ENCODE assay signal across 21 mouse cellular contexts in genomic region chr10:117438614-117439193, GRCm38 (mm10). TPM values are rescaled to one million over a fixed set of nuclear protein-coding genes. Genes with fewer than 3 reads are reported as not detected.
DNase-seq lines count a peak whose midpoint lies in the region; TF ChIP-seq lines count a peak whose summit lies in the region.
"Had no signal": no experiment of that assay in that cellular context is flagged by ENCODE, and none has a peak within 500 bp of the region (broad histone marks: within the 10 kb centered on the region; RNA-seq: fewer than 3 reads in every experiment).

No protein-coding gene starts in this region.

- peak; percentile 14 for DNase-seq in heart, adult 11 months
- DNase-seq in heart, adult 8-10 months (ENCODE audit: low spot score) = no peak
- DNase-seq in testis, postnatal 14 days (ENCODE audit: low spot score) = no peak
- DNase-seq in 3T3-L1 (ENCODE audit: low read depth, low spot score) = peak; percentile 93
- peak; percentile 94 for DNase-seq in adipocyte (ENCODE audit: low spot score)
- no peak for DNase-seq in retina, postnatal 1 day
- DNase-seq in ovary, postnatal 14 days (ENCODE audit: low spot score) = no peak
- DNase-seq: adrenal gland, adult 2 months; adrenal gland, adult 8-10 months; adrenal gland, postnatal 10 days; adrenal gland, postnatal 14 days; adrenal gland, postnatal 25 days; adrenal gland, postnatal 36 days; B cell, adult 2 months; cerebellum, adult 11 months; cerebellum, adult 11-12 months; cerebellum, adult 18-20 months; cerebellum, adult 2 months had no signal

- no peaks in the 10 kb centered on the region for H3K27me3 ChIP-seq in testis, adult 2 months (ENCODE audit: control insufficient read depth, insufficient read depth, low read length)
- H3K27me3 ChIP-seq: CH12.LX had no signal

- H3K27ac ChIP-seq in testis, adult 2 months (ENCODE audit: control insufficient read depth, insufficient read depth, low read depth, low read length) = no peak overlapping the region

- H3K4me3 ChIP-seq in testis, adult 2 months (ENCODE audit: control insufficient read depth, low read depth, low read length) = peak overlapping the region; percentile 28; the same call in 1 of the 2 replicates

- TF ChIP-seq CTCF in testis, adult 2 months (IDR thresholded peaks at IDR 0.05; ENCODE audit: control insufficient read depth, insufficient read depth, insufficient replicate concordance, low read depth, low read length) = no peak

- peaks cover 12% of the 10 kb centered on the region for H3K4me1 ChIP-seq in testis, adult 2 months (ENCODE audit: control insufficient read depth, insufficient read depth, low read length)

- TF ChIP-seq POLR2A in testis, adult 2 months (IDR thresholded peaks at IDR 0.05; ENCODE audit: control insufficient read depth, low read depth, low read length) = no peak

- H3K36me3 ChIP-seq in testis, adult 2 months (ENCODE audit: control insufficient read depth, insufficient read depth, low read length) = no peaks in the 10 kb centered on the region
- H3K36me3 ChIP-seq: G1E had no signal

RNA-seq across cellular contexts. Expression of gene Cpsf6, which starts 58.9 kb away (rescaled TPM):
- 10 to 100 TPM; 27.3 to 31.2 (median 30.1) TPM for total RNA-seq in heart, adult 8-10 months (2022)
- 23.6 and 26.7 TPM in 2 replicates for polyA plus RNA-seq in testis, adult 2 months (2012; rRNA removed)

Comparison
In these comparisons a context has a peak if more than half of its experiments do, and no peak if none do; other contexts are left out.
1. DNase-seq: peak in heart, adult 11 months (single experiment), 3T3-L1 (single experiment) and adipocyte (single experiment); none in heart, adult 8-10 months (single experiment), testis, postnatal 14 days (single experiment), retina, postnatal 1 day (single experiment) and ovary, postnatal 14 days (single experiment).